Mouse (Mus musculus) bone marrow, adult 2 months (tissue): ENCODE measurements around the gene Mpv17.

Experiments
- CTCF ChIP-seq: fragments of 200-500 bp; IDR thresholded peaks from 2 replicates; pipeline ENCODE4 v1.5.1; 2011; ENCODE audit warnings: low read length, control low read depth; ENCODE audit not compliant: control insufficient read depth, insufficient read depth
- POLR2A ChIP-seq: fragments of 200-500 bp; IDR thresholded peaks from 2 replicates; pipeline ENCODE4 v1.6.1; 2011; ENCODE audit warnings: low read depth, mild to moderate bottlenecking, control low read depth, low read length, borderline replicate concordance; ENCODE audit not compliant: control insufficient read depth

DNA sequence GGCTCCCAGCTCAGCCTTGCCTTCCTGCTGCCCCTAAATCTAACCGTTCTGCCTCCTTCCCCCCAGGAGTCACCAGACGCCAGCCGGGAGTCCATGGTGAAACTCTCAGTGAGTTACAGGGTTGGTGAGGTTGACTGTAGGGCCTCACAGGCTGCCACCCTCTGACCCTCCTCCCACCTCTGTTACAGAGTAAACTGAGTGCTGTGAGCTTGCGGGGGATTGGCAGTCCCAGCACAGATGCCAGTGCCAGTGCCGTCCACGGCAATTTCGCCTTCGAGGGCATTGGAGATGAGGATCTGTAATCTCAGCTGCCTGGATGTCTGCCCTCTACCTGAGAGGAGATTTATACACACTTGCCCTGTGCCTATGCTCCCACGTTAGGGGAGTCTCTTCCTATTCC lies 44.1 kb upstream of the Mpv17 start:
- no peak for TF ChIP-seq POLR2A
- TF ChIP-seq CTCF: no peak
